Mouse (Mus musculus) CH12.LX (cell line): ENCODE measurements around the gene Hmga2.

ENCODE experiments used
- CHD2 ChIP-seq: IDR thresholded peaks from 2 replicates; pipeline ENCODE4 v1.6.1; 2011; ENCODE audit warnings: low read length, improper control_type of control experiment
- CTCF ChIP-seq, 2 experiments: IDR thresholded peaks in 1 of 2; conservative IDR thresholded peaks in 1 of 2; 2 replicates each; pipeline ENCODE4 v1.5.1; 2011 to 2012; ENCODE audit warnings: low read depth in 2 of 2, low read length in 2 of 2, improper control_type of control experiment in 1 of 2, inconsistent platforms in 1 of 2, mild to moderate bottlenecking in 1 of 2, moderate library complexity in 1 of 2
- MAZ ChIP-seq: IDR thresholded peaks from 2 replicates; pipeline ENCODE4 v1.6.1; 2012; ENCODE audit warnings: low read depth, mild to moderate bottlenecking, inconsistent platforms, low read length, improper control_type of control experiment, moderate library complexity
- POLR2A ChIP-seq: IDR thresholded peaks from 2 replicates; pipeline ENCODE4 v1.6.1; 2011; ENCODE audit warnings: low read depth, mild to moderate bottlenecking, improper control_type of control experiment, low read length
- POLR2AphosphoS2 ChIP-seq: IDR thresholded peaks from 2 replicates; pipeline ENCODE4 v1.6.1; 2011; ENCODE audit warnings: low read depth, low read length, improper control_type of control experiment
- SIN3A ChIP-seq: IDR thresholded peaks from 2 replicates; pipeline ENCODE4 v1.6.1; 2012; ENCODE audit warnings: low read length, improper control_type of control experiment, inconsistent platforms
- TBP ChIP-seq: conservative IDR thresholded peaks from 2 replicates; pipeline ENCODE4 v1.6.1; 2011; ENCODE audit warnings: low read depth, low read length, improper control_type of control experiment

DNA sequence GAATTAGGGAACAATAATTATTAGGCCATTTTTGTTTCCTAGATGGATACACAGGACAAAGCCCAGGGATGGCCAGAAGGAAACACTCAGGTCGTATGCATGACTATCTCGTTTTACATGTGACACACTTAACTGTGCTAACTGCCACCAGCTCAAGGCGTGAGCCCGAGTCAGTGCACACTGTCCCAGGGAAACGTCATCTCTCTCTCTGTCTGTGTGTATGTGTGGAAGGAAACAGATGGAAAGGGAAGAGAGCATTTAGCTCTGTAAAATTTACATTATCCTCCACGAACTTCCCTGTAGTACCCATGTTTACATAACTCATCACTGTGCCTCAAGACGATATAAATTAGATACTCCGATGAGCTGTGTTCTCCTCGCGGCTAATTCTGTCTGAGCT is 105.1 kb downstream of the Hmga2 start:
- TF ChIP-seq MAZ: no peak
- no peak for TF ChIP-seq POLR2A
- TF ChIP-seq CHD2: no peak
- TF ChIP-seq TBP: no peak
- no peak for TF ChIP-seq POLR2AphosphoS2
- TF ChIP-seq CTCF (conservative IDR thresholded peaks at IDR 0.05 in 1 of 2, IDR thresholded peaks at IDR 0.05 in 1 of 2; ENCODE audit: low read depth in 2 of 2, low read length in 2 of 2): no peak
- TF ChIP-seq SIN3A: no peak
